Mouse (Mus musculus): ENCODE measurements around the gene Apob.

- TF ChIP-seq MAX (IDR thresholded peaks at IDR 0.05; ENCODE audit: low read length) (no peak), CTCF (IDR thresholded peaks at IDR 0.05 in 2 of 3, conservative IDR thresholded peaks at IDR 0.05 in 1 of 3; ENCODE audit: control insufficient read depth in 1 of 3, insufficient read depth in 1 of 3, low read depth in 2 of 3, low read length in 3 of 3, poor library complexity in 1 of 3, severe bottlenecking in 1 of 3) (no peak), POLR2A (IDR thresholded peaks at IDR 0.05; ENCODE audit: control insufficient read depth in 1 of 2, insufficient read depth in 1 of 2, low read depth in 1 of 2, low read length in 2 of 2, poor library complexity in 1 of 2) (no peak), USF1 (IDR thresholded peaks at IDR 0.05; ENCODE audit: low read depth, low read length) (no peak), JUND (IDR thresholded peaks at IDR 0.05; ENCODE audit: low read depth, low read length) (no peak), GABPA (IDR thresholded peaks at IDR 0.05; ENCODE audit: low read depth, low read length) (no peak), EP300 (IDR thresholded peaks at IDR 0.05; ENCODE audit: low read depth in 1 of 2, low read length in 2 of 2) (no peak), MEF2A (IDR thresholded peaks at IDR 0.05; ENCODE audit: extremely low read depth, insufficient replicate concordance, low read depth, low read length, poor library complexity, severe bottlenecking) (no peak)
Measured at GRCm38 (mm10) chr12:8020931-8021330, 43.5 kb downstream of the Apob start.

All from MEL (cell line).